Mouse (Mus musculus) leukemia stem cell, adult 10-12 weeks (primary cell): ENCODE data around the gene Sapcd1. TPM values are rescaled to one million over a fixed set of nuclear protein-coding genes. Genes with fewer than 3 reads are reported as not detected.

Source experiments
- polyA plus RNA-seq: library from polyadenylated mRNA; stranded (reverse); fragments of >175 nt; gene quantifications from 2 replicates; pipeline ENCODE4 v1.2.3, GENCODE M21; 2012; ENCODE audit warnings: low replicate concordance

Sapcd1 gene
- polyA plus RNA-seq: 8.2 and 32.0 TPM in 2 replicates

DNA sequence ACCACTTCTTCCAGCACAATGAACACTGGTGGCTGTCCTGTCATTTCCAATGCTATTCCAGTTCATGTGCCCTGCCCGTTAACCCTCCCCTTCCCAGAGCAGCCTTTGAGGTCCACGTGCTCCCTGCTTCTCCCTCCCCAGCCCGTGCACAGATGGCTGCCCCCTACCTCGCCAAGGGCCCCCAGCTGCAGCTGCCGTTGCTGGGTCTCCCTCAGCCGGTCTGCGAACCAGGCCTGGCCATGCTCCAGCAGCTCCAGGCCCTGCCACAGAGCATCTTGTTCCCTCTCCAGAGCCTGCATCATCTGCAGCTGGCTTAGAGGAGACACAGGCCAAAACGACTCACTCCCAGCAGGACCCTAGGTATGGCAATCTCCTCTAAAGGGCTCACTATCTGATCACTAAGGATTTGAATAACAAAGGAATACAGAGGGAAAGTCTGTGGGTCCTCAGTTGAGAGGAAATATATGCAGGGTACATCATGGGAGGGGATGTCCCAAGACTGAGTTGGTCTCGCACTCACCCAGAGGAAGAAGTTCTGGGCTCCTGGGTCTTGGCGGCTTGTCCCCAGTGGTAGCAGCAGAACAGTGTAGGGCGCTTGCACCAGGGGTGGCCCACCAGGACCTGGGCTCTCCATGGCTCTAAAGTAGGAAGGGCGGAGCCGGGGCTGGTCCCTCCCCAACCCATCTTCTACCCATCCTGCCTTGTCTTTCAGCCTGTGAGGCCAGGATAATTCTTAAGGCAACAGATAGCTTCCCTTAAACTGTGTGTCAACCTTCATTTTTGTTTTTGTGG lies at the start of gene Sapcd1:
Gene Sapcd1, minus strand, starts transcription at position 740 of the 792 bp plus-strand sequence.

GRCm38 (mm10) chr17:35076507-35077176 lies 48.8 kb upstream of the Sapcd1 start, which contains the start of gene Ly6g6e:
TSS of gene Ly6g6e (plus strand) at chr17:35076902.

DNA sequence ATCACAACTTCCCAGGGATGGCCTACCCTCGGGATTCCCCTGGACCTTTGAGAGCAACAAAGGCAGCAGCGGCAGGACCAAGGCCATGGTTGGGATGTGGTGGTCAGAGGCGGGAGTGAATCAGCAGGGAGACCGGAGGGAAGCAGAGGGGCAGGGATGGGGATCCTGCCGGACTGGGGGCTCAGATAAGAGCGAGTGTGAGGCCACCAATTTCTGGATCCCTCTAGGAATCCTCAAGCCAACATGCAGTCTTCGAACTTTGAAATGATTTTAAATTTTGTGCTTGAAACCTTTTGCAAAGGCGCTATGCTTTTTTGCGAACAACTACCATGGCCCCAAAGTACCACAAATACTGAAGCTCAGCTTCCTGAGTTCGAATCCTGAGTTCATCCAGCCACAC lies 38.3 kb upstream of the Sapcd1 start, which contains the start of gene Mpig6b:
Gene Mpig6b, minus strand, starts transcription at position 101 of the 400 bp plus-strand sequence.

GRCm38 (mm10) chr17:35064951-35065947 lies 37.4 kb upstream of the Sapcd1 start, which contains the start of gene Ly6g6c:
TSS of gene Ly6g6c (plus strand) at chr17:35065388.

DNA sequence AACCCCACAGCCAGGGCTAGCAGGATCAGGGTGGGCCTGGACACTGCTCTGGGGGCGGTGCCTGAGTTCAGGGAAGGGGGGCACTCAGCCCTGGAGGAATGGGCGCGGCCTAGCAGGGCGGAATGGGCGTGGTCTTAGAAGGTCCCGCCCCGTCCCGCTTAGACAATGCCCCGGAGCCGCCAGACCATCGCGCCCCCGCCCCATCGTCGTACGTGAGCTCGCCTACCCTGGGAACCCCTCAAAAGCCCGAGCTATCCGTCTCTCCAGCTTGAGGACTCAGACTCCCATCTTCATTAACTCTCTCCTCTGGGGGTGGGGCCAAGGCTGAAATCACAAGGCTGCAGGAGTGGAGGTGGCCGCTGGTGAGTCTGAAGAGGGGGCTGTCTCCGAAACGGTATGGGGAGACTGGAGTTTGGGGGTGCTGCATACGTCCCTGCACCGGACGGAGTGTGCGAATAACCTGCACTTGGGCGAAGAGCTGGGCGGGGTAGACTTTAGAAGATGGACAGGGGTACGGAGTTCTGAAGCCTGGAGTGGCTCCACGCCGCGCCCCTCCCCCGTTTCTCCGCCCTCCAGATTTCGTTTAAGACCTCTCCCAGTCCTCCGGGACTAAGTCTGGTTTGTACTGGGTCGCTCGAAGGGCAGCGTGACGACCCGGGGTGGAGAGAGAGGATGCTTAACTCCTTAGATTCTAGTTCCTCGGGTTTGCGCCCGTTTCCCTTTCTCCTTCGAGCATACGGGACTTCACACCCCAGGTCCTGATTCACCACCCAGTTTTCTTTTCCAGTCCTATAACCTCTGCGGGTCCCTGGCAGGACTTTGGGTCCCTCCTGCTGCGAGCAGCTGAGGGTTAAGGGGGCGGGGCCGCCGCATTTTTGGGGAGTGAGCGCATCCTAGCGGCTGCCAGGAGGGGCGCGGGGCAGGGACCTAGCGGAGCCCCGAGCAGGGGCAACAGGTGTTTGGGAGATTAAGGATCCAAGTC lies 31.4 kb upstream of the Sapcd1 start, which contains the start of gene Ddah2:
Gene Ddah2, plus strand, starts transcription at position 125 of the 982 bp plus-strand sequence.

GRCm38 (mm10) chr17:35049561-35050016 lies 21.8 kb upstream of the Sapcd1 start, which contains the start of gene Clic1:
TSS of gene Clic1 (plus strand) at chr17:35049966.

DNA sequence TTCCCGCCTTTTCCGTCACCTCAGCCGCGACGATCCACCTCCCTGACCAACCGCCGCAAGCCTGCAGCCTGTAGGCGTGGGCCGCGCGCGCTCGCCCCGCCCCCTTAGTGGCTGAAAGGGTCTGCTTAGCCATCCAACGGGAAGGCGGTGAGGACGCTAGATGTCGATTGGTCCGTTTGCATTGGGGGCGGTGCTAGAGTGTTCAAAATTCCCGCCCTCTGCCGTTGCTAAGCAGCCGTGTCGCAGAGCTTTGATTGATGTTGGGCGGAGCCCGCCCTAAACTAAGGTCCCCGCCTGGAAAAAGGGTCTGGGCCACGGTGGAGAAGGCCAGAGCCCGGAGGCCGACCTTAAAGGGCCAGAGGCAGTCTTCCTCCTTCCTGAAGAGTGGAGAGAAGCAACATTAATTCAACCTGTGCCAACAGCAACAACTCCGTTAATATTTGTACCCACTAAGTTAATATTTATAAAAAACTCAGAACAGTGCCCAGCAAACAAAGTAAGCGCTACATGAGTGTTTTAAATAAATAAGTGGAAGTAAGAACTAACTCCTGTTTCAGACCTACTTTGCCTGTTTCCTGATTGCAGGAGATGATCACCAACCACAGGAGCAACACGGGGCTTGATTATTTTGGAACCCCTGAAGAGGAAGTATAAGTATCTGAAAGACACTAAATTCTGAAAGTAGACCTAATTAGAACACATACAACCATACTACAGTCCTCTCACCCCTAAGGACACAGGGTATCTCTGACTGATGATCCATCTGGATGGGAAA lies 19.1 kb upstream of the Sapcd1 start, which contains the start of gene Msh5:
Gene Msh5, minus strand, starts transcription at position 65 of the 775 bp plus-strand sequence.

DNA sequence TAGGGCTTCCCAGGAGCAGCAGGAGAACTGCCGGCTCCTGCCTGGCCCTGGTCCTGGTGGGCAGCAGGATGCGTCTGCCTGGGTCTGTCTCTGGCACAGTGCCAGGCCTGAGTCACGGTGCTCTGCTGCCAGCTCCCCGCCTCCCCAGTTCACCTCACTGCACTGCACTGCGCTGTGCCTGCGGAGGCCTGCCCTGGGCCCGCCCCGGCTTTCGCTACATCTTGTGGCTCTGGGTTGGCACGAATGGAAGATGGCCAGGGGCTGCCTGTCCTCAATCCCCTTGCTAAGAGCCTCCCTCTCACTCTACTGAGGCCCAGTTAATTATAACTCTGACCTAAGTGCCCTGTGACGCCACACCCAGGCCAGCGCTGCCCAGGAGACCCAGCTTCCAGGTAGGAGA lies 11.4 kb downstream of the Sapcd1 start, which contains the start of gene Vwa7:
Gene Vwa7, plus strand, starts transcription at position 204 of the 400 bp plus-strand sequence.

GRCm38 (mm10) chr17:35000717-35001451 lies 26.9 kb downstream of the Sapcd1 start, which contains the start of gene Vars:
TSS of gene Vars (plus strand) at chr17:35000987.

GRCm38 (mm10) chr17:34981690-34982180 lies 46.1 kb downstream of the Sapcd1 start, which contains the start of gene Lsm2:
TSS of gene Lsm2 (plus strand) at chr17:34981862.

Other genes starting within 250 kb of the Sapcd1 start
- gene Cyp21a1, start 223.5 kb downstream of the Sapcd1 start, polyA plus RNA-seq: 0.54 TPM in 1 of 2 replicates, not detected in the other
- 62.8 and 63.3 TPM in 2 replicates for gene Stk19, start 191.1 kb downstream of the Sapcd1 start, polyA plus RNA-seq
- gene Dxo, start 191.0 kb downstream of the Sapcd1 start, polyA plus RNA-seq: 50.7 and 116 TPM in 2 replicates
- gene Skiv2l, start 177.8 kb downstream of the Sapcd1 start, polyA plus RNA-seq: 53.7 and 54.2 TPM in 2 replicates
- 121 and 205 TPM in 2 replicates for gene Nelfe, start 177.6 kb downstream of the Sapcd1 start, polyA plus RNA-seq
- gene Cfb, start 165.5 kb downstream of the Sapcd1 start, polyA plus RNA-seq: 0.41 and 1.5 TPM in 2 replicates
- gene Zbtb12, start 148.5 kb downstream of the Sapcd1 start, polyA plus RNA-seq: 6.4 and 10.1 TPM in 2 replicates
- 0.10 TPM in 1 of 2 replicates, not detected in the other for gene Gm20547, start 146.0 kb downstream of the Sapcd1 start, polyA plus RNA-seq
- gene C2, start 129.8 kb downstream of the Sapcd1 start, polyA plus RNA-seq: 1.3 and 3.9 TPM in 2 replicates
- 427 and 438 TPM in 2 replicates for gene Ehmt2, start 129.5 kb downstream of the Sapcd1 start, polyA plus RNA-seq
- not detected in 2 replicates for gene Slc44a4, start 113.5 kb downstream of the Sapcd1 start, polyA plus RNA-seq
- 22.5 and 43.0 TPM in 2 replicates for gene Neu1, start 96.8 kb downstream of the Sapcd1 start, polyA plus RNA-seq
- 16.5 and 41.3 TPM in 2 replicates for gene Hspa1b, start 68.8 kb downstream of the Sapcd1 start, polyA plus RNA-seq
- not detected in 2 replicates for gene Gm20481, start 58.1 kb downstream of the Sapcd1 start, polyA plus RNA-seq
- 3.5 and 6.7 TPM in 2 replicates for gene Hspa1a, start 55.9 kb downstream of the Sapcd1 start, polyA plus RNA-seq
- not detected in 2 replicates for gene Hspa1l, start 55.3 kb downstream of the Sapcd1 start, polyA plus RNA-seq
- gene Lsm2, start 46.2 kb downstream of the Sapcd1 start, polyA plus RNA-seq: 146 and 328 TPM in 2 replicates
- gene Vars, start 27.0 kb downstream of the Sapcd1 start, polyA plus RNA-seq: 1,671 and 2,394 TPM in 2 replicates
- 1.2 and 1.8 TPM in 2 replicates for gene Vwa7, start 11.4 kb downstream of the Sapcd1 start, polyA plus RNA-seq
- 33.3 and 82.0 TPM in 2 replicates for gene Msh5, start 18.7 kb upstream of the Sapcd1 start, polyA plus RNA-seq
- gene Clic1, start 21.9 kb upstream of the Sapcd1 start, polyA plus RNA-seq: 197 and 295 TPM in 2 replicates
- gene Ddah2, start 31.0 kb upstream of the Sapcd1 start, polyA plus RNA-seq: 22.4 and 54.0 TPM in 2 replicates
- 0.34 TPM in 1 of 2 replicates, not detected in the other for gene Ly6g6c, start 37.4 kb upstream of the Sapcd1 start, polyA plus RNA-seq
- 0.27 and 0.54 TPM in 2 replicates for gene Mpig6b, start 38.2 kb upstream of the Sapcd1 start, polyA plus RNA-seq
- not detected in 2 replicates for gene Ly6g6e, start 48.9 kb upstream of the Sapcd1 start, polyA plus RNA-seq
- gene Ly6g6d, start 50.0 kb upstream of the Sapcd1 start, polyA plus RNA-seq: not detected in 2 replicates
- gene Ly6g6f, start 57.6 kb upstream of the Sapcd1 start, polyA plus RNA-seq: 0.31 TPM in 1 of 2 replicates, not detected in the other
- 312 and 354 TPM in 2 replicates for gene Abhd16a, start 61.2 kb upstream of the Sapcd1 start, polyA plus RNA-seq
- not detected in 2 replicates for gene Ly6g5c, start 80.3 kb upstream of the Sapcd1 start, polyA plus RNA-seq
- 0.71 TPM in 1 of 2 replicates, not detected in the other for gene Ly6g5b, start 87.4 kb upstream of the Sapcd1 start, polyA plus RNA-seq
- 76.3 and 112 TPM in 2 replicates for gene Gpank1, start 93.4 kb upstream of the Sapcd1 start, polyA plus RNA-seq
- gene Csnk2b, start 94.0 kb upstream of the Sapcd1 start, polyA plus RNA-seq: 69.5 and 70.4 TPM in 2 replicates
- 9.5 and 12.1 TPM in 2 replicates for gene D17H6S53E, start 98.4 kb upstream of the Sapcd1 start, polyA plus RNA-seq
- gene Apom, start 104.0 kb upstream of the Sapcd1 start, polyA plus RNA-seq: 0.24 TPM in 1 of 2 replicates, not detected in the other
- 803 and 946 TPM in 2 replicates for gene Bag6, start 107.2 kb upstream of the Sapcd1 start, polyA plus RNA-seq
- 1,544 and 3,522 TPM in 2 replicates for gene Prrc2a, start 136.9 kb upstream of the Sapcd1 start, polyA plus RNA-seq
- gene Aif1, start 148.1 kb upstream of the Sapcd1 start, polyA plus RNA-seq: 1.9 and 3.8 TPM in 2 replicates
- gene Lst1, start 160.4 kb upstream of the Sapcd1 start, polyA plus RNA-seq: 1.1 and 24.0 TPM in 2 replicates
- gene Ltb, start 166.4 kb upstream of the Sapcd1 start, polyA plus RNA-seq: 75.8 and 165 TPM in 2 replicates
- 2.6 and 2.7 TPM in 2 replicates for gene Tnf, start 174.0 kb upstream of the Sapcd1 start, polyA plus RNA-seq
- 4.2 and 5.6 TPM in 2 replicates for gene Lta, start 177.3 kb upstream of the Sapcd1 start, polyA plus RNA-seq
- not detected in 2 replicates for gene Gm16181, start 192.8 kb upstream of the Sapcd1 start, polyA plus RNA-seq
- 0.69 and 1.2 TPM in 2 replicates for gene Atp6v1g2, start 205.6 kb upstream of the Sapcd1 start, polyA plus RNA-seq
- gene Nfkbil1, start 207.8 kb upstream of the Sapcd1 start, polyA plus RNA-seq: 31.5 and 40.3 TPM in 2 replicates
- 114 and 195 TPM in 2 replicates for gene Ddx39b, start 213.7 kb upstream of the Sapcd1 start, polyA plus RNA-seq
- gene H2-D1, start 234.7 kb upstream of the Sapcd1 start, polyA plus RNA-seq: 138 and 236 TPM in 2 replicates